Mouse (Mus musculus): ENCODE results near the gene Btbd11.

- no peak for TF ChIP-seq CTCF (conservative IDR thresholded peaks at IDR 0.05; ENCODE audit: insufficient read depth, insufficient read length, low read depth, low read length)
- no peak for TF ChIP-seq POLR2A (IDR thresholded peaks at IDR 0.05; ENCODE audit: low read depth, low read length)
These were observed 253.0 kb downstream of the Btbd11 start for GRCm38 (mm10) chr10:85639581-85639980.

Data from kidney, adult 2 months (tissue).